Mouse (Mus musculus) C2C12 (cell line): ENCODE data around the gene Zfp985. TPM values are rescaled to one million over a fixed set of nuclear protein-coding genes. Genes with fewer than 3 reads are reported as not detected.
"Not testable (repeated sequence)": the region's sequence is repeated elsewhere in the genome, so short reads cannot be mapped to it uniquely, and the experiment has no call there.

ENCODE experiments used
- H3K27me3 ChIP-seq: one replicate; pipeline ENCODE4 v1.6.1; 2011; ENCODE audit not compliant: control insufficient read depth, insufficient read depth, insufficient read length
- H3K36me3 ChIP-seq: one replicate; pipeline ENCODE4 v1.6.1; 2011; ENCODE audit not compliant: control insufficient read depth, insufficient read depth
- H3K4me3 ChIP-seq: one replicate; pipeline ENCODE4 v1.5.1; 2011; ENCODE audit warnings: mild to moderate bottlenecking, control low read depth; ENCODE audit not compliant: poor library complexity, insufficient read depth, severe bottlenecking
- H3K79me2 ChIP-seq: one replicate; pipeline ENCODE4 v1.6.1; 2011; ENCODE audit not compliant: control insufficient read depth, insufficient read depth
- H3K79me3 ChIP-seq: one replicate; pipeline ENCODE4 v1.6.1; 2011; ENCODE audit warnings: low read depth, control low read depth
- H3ac ChIP-seq: one replicate; pipeline ENCODE3; 2011; ENCODE audit warnings: low read depth; ENCODE audit not compliant: control insufficient read depth, insufficient read length
- CEBPB ChIP-seq: IDR thresholded peaks from one replicate; pipeline ENCODE4 v1.6.1; 2011; ENCODE audit warnings: low read depth, mild to moderate bottlenecking, control low read depth, moderate library complexity
- CTCF ChIP-seq: IDR thresholded peaks from one replicate; pipeline ENCODE4 v1.5.1; 2011; ENCODE audit not compliant: control insufficient read depth, insufficient read depth, insufficient read length
- FOSL1 ChIP-seq: IDR thresholded peaks from one replicate; pipeline ENCODE4 v1.8.0; 2011; ENCODE audit warnings: mild to moderate bottlenecking, low read length; ENCODE audit not compliant: poor library complexity, insufficient read depth, severe bottlenecking
- MAX ChIP-seq: IDR thresholded peaks from one replicate; pipeline ENCODE4 v1.6.1; 2011; ENCODE audit warnings: mild to moderate bottlenecking, control low read depth
- MYOD1 ChIP-seq: IDR thresholded peaks from one replicate; pipeline ENCODE4 v1.6.1; 2011; ENCODE audit warnings: low read depth; ENCODE audit not compliant: control insufficient read depth, insufficient read length
- MYOG ChIP-seq: IDR thresholded peaks from one replicate; pipeline ENCODE4 v1.6.1; 2011; ENCODE audit not compliant: control insufficient read depth, insufficient read length; ENCODE audit errors: extremely low read depth
- USF1 ChIP-seq: IDR thresholded peaks from one replicate; pipeline ENCODE4 v1.6.1; 2011; ENCODE audit warnings: low read depth, mild to moderate bottlenecking, control low read depth, moderate library complexity
- long read RNA-seq, 2 experiments: library from polyadenylated mRNA; unstranded; transcript quantifications; one replicate each; pipeline ENCODE4 v2.0.0; 2019 to 2020
- polyA plus RNA-seq: library from polyadenylated mRNA; unstranded; fragments of >200 nt; fragmentation: generic; extraction: Trizol; gene quantifications from one replicate; pipeline ENCODE4 v1.2.1, GENCODE M21; 2012; ENCODE audit warnings: missing spikeins

Gene Zfp985
- polyA plus RNA-seq: 0.41 TPM
- long read RNA-seq, experiment 1: 0 reads
- long read RNA-seq, experiment 2: 0 reads

- H3K27me3 ChIP-seq, H3K79me3 ChIP-seq, H3K79me2 ChIP-seq, H3ac ChIP-seq, H3K36me3 ChIP-seq: not testable (repeated sequence)
- H3K4me3 ChIP-seq: peak within 1 kb of the TSS; percentile 8
Observed at GRCm38 (mm10) chr4:147553071-147553470, at the start of gene Zfp985. Zfp985 (plus strand) TSS chr4:147553277.

- no peaks in the 10 kb centered on the region for H3K79me2 ChIP-seq
- no peaks in the 10 kb centered on the region for H3K27me3 ChIP-seq
- H3K4me3 ChIP-seq: no peak overlapping the region
- H3K36me3 ChIP-seq: no peaks in the 10 kb centered on the region
- H3ac ChIP-seq: no peak overlapping the region
- TF ChIP-seq MAX: no peak
- no peak for TF ChIP-seq USF1
- TF ChIP-seq MYOD1: no peak
- no peak for TF ChIP-seq CTCF
- TF ChIP-seq CEBPB: no peak
- TF ChIP-seq FOSL1: no peak
- TF ChIP-seq MYOG: no peak
- H3K79me3 ChIP-seq: no peaks in the 10 kb centered on the region
Observed at GRCm38 (mm10) chr4:147509174-147509573, 43.9 kb upstream of the Zfp985 start.

- Histone ChIP-seq H3K4me3 (no peak overlapping the region), H3K36me3 (no peaks in the 10 kb centered on the region), H3ac (no peak overlapping the region), H3K27me3 (no peaks in the 10 kb centered on the region), H3K79me2 (no peaks in the 10 kb centered on the region), H3K79me3 (no peaks in the 10 kb centered on the region)
- TF ChIP-seq CTCF (no peak), MYOG (no peak), CEBPB (no peak), FOSL1 (no peak), USF1 (no peak), MAX (no peak), MYOD1 (no peak)
Observed at GRCm38 (mm10) chr4:147518981-147519380, 34.1 kb upstream of the Zfp985 start.

GRCm38 (mm10) chr4:147520100-147520499 lies 33.0 kb upstream of the Zfp985 start:
- Histone ChIP-seq H3K27me3 (no peaks in the 10 kb centered on the region), H3K79me3 (no peaks in the 10 kb centered on the region), H3ac (no peak overlapping the region), H3K79me2 (no peaks in the 10 kb centered on the region), H3K36me3 (no peaks in the 10 kb centered on the region), H3K4me3 (no peak overlapping the region)
- no peak for TF ChIP-seq MYOD1

- Histone ChIP-seq H3K27me3 (no peaks in the 10 kb centered on the region), H3K4me3 (no peak overlapping the region), H3K79me3 (no peaks in the 10 kb centered on the region), H3K36me3 (no peaks in the 10 kb centered on the region), H3ac (no peak overlapping the region), H3K79me2 (no peaks in the 10 kb centered on the region)
- TF ChIP-seq USF1 (no peak), MYOD1 (no peak), CEBPB (no peak), FOSL1 (no peak), MAX (no peak), CTCF (no peak), MYOG (no peak)
Observed at GRCm38 (mm10) chr4:147525125-147525524, 28.0 kb upstream of the Zfp985 start.

- Histone ChIP-seq H3K36me3 (no peaks in the 10 kb centered on the region), H3K27me3 (no peaks in the 10 kb centered on the region), H3K79me2 (no peaks in the 10 kb centered on the region), H3ac (no peak overlapping the region), H3K4me3 (no peak overlapping the region), H3K79me3 (no peaks in the 10 kb centered on the region)
- no peak for TF ChIP-seq CEBPB
- no peak for TF ChIP-seq MAX
- TF ChIP-seq USF1: no peak
- TF ChIP-seq MYOG: no peak
- TF ChIP-seq CTCF: no peak
- no peak for TF ChIP-seq FOSL1
- no peak for TF ChIP-seq MYOD1
Observed at GRCm38 (mm10) chr4:147530366-147530765, 22.7 kb upstream of the Zfp985 start.

GRCm38 (mm10) chr4:147535916-147536315 lies 17.2 kb upstream of the Zfp985 start:
- H3ac ChIP-seq, H3K4me3 ChIP-seq, H3K79me2 ChIP-seq, H3K79me3 ChIP-seq, H3K27me3 ChIP-seq, H3K36me3 ChIP-seq: not testable (repeated sequence)
